Comparison of ENCODE assay signal across 8 mouse cellular contexts in the genomic region with DNA sequence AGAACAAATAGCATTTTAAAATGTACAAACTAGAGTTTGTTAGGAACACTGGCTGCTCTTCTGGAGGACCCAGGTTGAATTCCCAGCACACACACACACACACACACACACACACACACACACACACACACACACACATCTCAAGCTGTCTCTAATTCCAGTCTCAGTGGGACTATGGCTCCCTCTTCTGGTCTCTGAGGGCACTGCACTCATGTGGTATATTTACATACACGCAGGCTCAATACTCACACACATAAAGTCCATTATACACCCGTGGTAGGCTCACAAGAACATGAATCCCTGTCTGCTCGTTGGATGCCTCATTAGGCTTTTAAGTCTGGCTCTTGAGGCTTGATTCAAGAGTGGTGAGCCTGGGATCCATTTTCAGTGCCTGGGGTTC. TPM values are rescaled to one million over a fixed set of nuclear protein-coding genes. Genes with fewer than 3 reads are reported as not detected.
DNase-seq lines count a peak whose midpoint lies in the region; ATAC-seq and TF ChIP-seq lines count a peak whose summit lies in the region.

No protein-coding gene starts in this region.

- WGBS in intestine, embryonic 14.5 days, result 38% methylated on average over 3 of the region's 3 CpGs
- 39% methylated on average over 3 of the region's 3 CpGs for WGBS in intestine, embryonic 15.5 days

- H3K36me3 ChIP-seq in intestine, embryonic 14.5 days (ENCODE audit: control insufficient read depth, insufficient read depth, low read length), result no peaks in the 10 kb centered on the region
- H3K36me3 ChIP-seq in intestine, embryonic 15.5 days, result no peaks in the 10 kb centered on the region
- H3K36me3 ChIP-seq in CH12.LX (replicated peaks in 1 of 2; ENCODE audit: control insufficient read depth in 1 of 2, insufficient read depth in 1 of 2, low read length in 1 of 2), result no peaks in the 10 kb centered on the region

- H3K27ac ChIP-seq in intestine, embryonic 14.5 days (ENCODE audit: low read depth), result no peak overlapping the region
- H3K27ac ChIP-seq in intestine, embryonic 15.5 days, result no peak overlapping the region
- H3K27ac ChIP-seq in CH12.LX (ENCODE audit: insufficient read depth, low read depth), result no peak overlapping the region

- no peak overlapping the region for H3K4me3 ChIP-seq in intestine, embryonic 14.5 days (ENCODE audit: low read depth, low read length)
- no peak overlapping the region for H3K4me3 ChIP-seq in intestine, embryonic 15.5 days (replicated peaks)
- H3K4me3 ChIP-seq in CH12.LX (replicated peaks in 1 of 3; ENCODE audit: low read depth in 2 of 3, low read length in 2 of 3, poor library complexity in 1 of 3), result no peak overlapping the region

- H3K27me3 ChIP-seq in intestine, embryonic 14.5 days (replicated peaks; ENCODE audit: control insufficient read depth, insufficient read depth, low read length), result no peaks in the 10 kb centered on the region
- no peaks in the 10 kb centered on the region for H3K27me3 ChIP-seq in intestine, embryonic 15.5 days (replicated peaks)
- peaks cover 65% of the 10 kb centered on the region for H3K27me3 ChIP-seq in CH12.LX (replicated peaks)

- no peak overlapping the region for H3K9ac ChIP-seq in intestine, embryonic 14.5 days (ENCODE audit: low read length)
- no peak overlapping the region for H3K9ac ChIP-seq in intestine, embryonic 15.5 days
- no peak overlapping the region for H3K9ac ChIP-seq in CH12.LX (ENCODE audit: insufficient read depth, low read depth)

- H3K4me2 ChIP-seq in intestine, embryonic 14.5 days (ENCODE audit: low read length), result no peak overlapping the region
- no peak overlapping the region for H3K4me2 ChIP-seq in intestine, embryonic 15.5 days (replicated peaks)
- H3K4me2 ChIP-seq in CH12.LX (ENCODE audit: insufficient read depth, low read depth, poor library complexity, severe bottlenecking), result no peak overlapping the region; the same call in 1 of the 2 replicates

- no peaks in the 10 kb centered on the region for H3K9me3 ChIP-seq in intestine, embryonic 14.5 days (ENCODE audit: control insufficient read depth, low read length)
- no peaks in the 10 kb centered on the region for H3K9me3 ChIP-seq in intestine, embryonic 15.5 days
- peaks cover 8% of the 10 kb centered on the region for H3K9me3 ChIP-seq in CH12.LX (replicated peaks; ENCODE audit: low read length)

- in situ Hi-C loops in CH12.LX (cut with MboI; ENCODE audit: low pct_ligation_motif_present, low pct_unique_long_range_greater_than_20kb, low sequenced_read_pairs), result no loop called here

- ATAC-seq in intestine, embryonic 14.5 days (replicated peaks; ENCODE audit: low FRiP score, low TSS enrichment, low read depth), result 0 out of 2 replicates have a peak, but pooled peaks have one; percentile 12
- no peak for ATAC-seq in intestine, embryonic 15.5 days

- dilution Hi-C loops in CH12.LX (cut with MboI; ENCODE audit: extremely low pct_ligation_motif_present, extremely low pct_unique_long_range_greater_than_20kb, low sequenced_read_pairs), result no loop called here

- intact Hi-C loops in left cerebral cortex, postnatal 25 days (cut with DNase I), result no loop called here

- TF ChIP-seq POLR2A in CH12.LX (IDR thresholded peaks at IDR 0.05; ENCODE audit: low read depth, low read length), result no peak

- TF ChIP-seq CTCF in CH12.LX (conservative IDR thresholded peaks at IDR 0.05 in 1 of 2, IDR thresholded peaks at IDR 0.05 in 1 of 2; ENCODE audit: low read depth in 2 of 2, low read length in 2 of 2), result peak; percentile 34 to 66; a peak in 2 of 4 replicates

- no peak for TF ChIP-seq EP300 in CH12.LX (IDR thresholded peaks at IDR 0.05; ENCODE audit: low read length)

- DNase-seq in intestine, embryonic 14.5 days (ENCODE audit: low spot score), result peak; percentile 54
- peak; percentile 41 for DNase-seq in CH12.LX (ENCODE audit: extremely low read depth)
- DNase-seq in embryo, embryonic 10 days (ENCODE audit: low spot score), result peak; percentile 35
- DNase-seq in lung, postnatal 14 days, result peak; percentile 51
- no peak for DNase-seq in gastrocnemius, postnatal 25 days
- DNase-seq in left cerebral cortex, postnatal 25 days (ENCODE audit: low spot score in 2 of 2), result no peak
- DNase-seq in adrenal gland, adult 18-20 months (ENCODE audit: low spot score in 2 of 2), result no peak

- H3K79me2 ChIP-seq in CH12.LX (replicated peaks; ENCODE audit: control insufficient read depth, extremely low read depth, insufficient read depth, poor library complexity, severe bottlenecking), result no peaks in the 10 kb centered on the region

- no peaks in the 10 kb centered on the region for H3K4me1 ChIP-seq in intestine, embryonic 14.5 days (replicated peaks; ENCODE audit: control insufficient read depth, insufficient read depth, low read length)
- H3K4me1 ChIP-seq in intestine, embryonic 15.5 days (replicated peaks), result no peaks in the 10 kb centered on the region
- H3K4me1 ChIP-seq in CH12.LX (ENCODE audit: control insufficient read depth in 1 of 2, insufficient read depth in 2 of 2), result no peaks in the 10 kb centered on the region; a peak in 1 of 4 replicates

- TF ChIP-seq RAD21 in CH12.LX (IDR thresholded peaks at IDR 0.05; ENCODE audit: low read depth, low read length), result peak; percentile 53

TF ChIP-seq in CH12.LX, 34 proteins besides CTCF, POLR2A, EP300 and RAD21:
- TF ChIP-seq TCF12 (IDR thresholded peaks at IDR 0.05; ENCODE audit: low read depth, low read length), result no peak
- TF ChIP-seq HCFC1 (IDR thresholded peaks at IDR 0.05; ENCODE audit: low read depth, low read length), result no peak
- no peak for TF ChIP-seq MAZ (IDR thresholded peaks at IDR 0.05; ENCODE audit: low read depth, low read length)
- no peak for TF ChIP-seq ZKSCAN1 (IDR thresholded peaks at IDR 0.05; ENCODE audit: borderline replicate concordance, low read depth, low read length)
- TF ChIP-seq TBP (conservative IDR thresholded peaks at IDR 0.05; ENCODE audit: low read depth, low read length), result no peak
- TF ChIP-seq ETS1 (conservative IDR thresholded peaks at IDR 0.05; ENCODE audit: low read depth, low read length), result no peak
- peak; percentile 33 for TF ChIP-seq SMC3 (IDR thresholded peaks at IDR 0.05; ENCODE audit: low read depth, low read length)
- no peak for TF ChIP-seq RCOR1 (conservative IDR thresholded peaks at IDR 0.05; ENCODE audit: low read depth, low read length)

RNA-seq across cellular contexts. Expression of a gene that starts 6.6 kb away (rescaled TPM):
- not detected in 2 replicates for polyA plus RNA-seq in intestine, embryonic 14.5 days (2014; fragmentation: Nextera tagmentation; extraction: Ambion mirVana)
- polyA plus RNA-seq in intestine, embryonic 15.5 days (2015; fragmentation: Nextera tagmentation; extraction: Ambion mirVana), result not detected in 2 replicates
- not detected in 2 replicates for total RNA-seq in CH12.LX (2012; rRNA removed)
- not detected in 2 replicates for total RNA-seq in CH12.LX (2014; rRNA removed)
- not detected in 2 replicates for polyA plus RNA-seq in CH12.LX (2012; ENCODE audit: insufficient read length, low read depth)
- total RNA-seq in gastrocnemius, postnatal 25 days (2021), result not detected
- under 1 TPM; 0.23 to 0.48 TPM for total RNA-seq in left cerebral cortex, postnatal 25 days (2021)
- total RNA-seq in adrenal gland, adult 18-20 months (2021), result 10 to 100 TPM in 1 of 2 experiments, 1 to 10 TPM in 1; 8.3 to 26.8 TPM

Comparison
In these comparisons a context has a peak if more than half of its experiments do, and no peak if none do; other contexts are left out.
1. DNase-seq: peak in intestine, embryonic 14.5 days (single experiment), CH12.LX (single experiment), embryo, embryonic 10 days (single experiment) and lung, postnatal 14 days (single experiment); none in gastrocnemius, postnatal 25 days (single experiment), left cerebral cortex, postnatal 25 days (0 of 2) and adrenal gland, adult 18-20 months (0 of 2).
2. RNA of a gene that starts 6.6 kb away (total RNA-seq): 8.3 to 26.8 TPM in adrenal gland, adult 18-20 months; 0.23 to 0.48 TPM in left cerebral cortex, postnatal 25 days, not detected in CH12.LX and not detected in gastrocnemius, postnatal 25 days; every median in the first group is over 4 times any median in the second.